Mouse (Mus musculus) left cerebral cortex, postnatal 25 days (tissue): ENCODE results near the gene Gnpnat1. TPM values are rescaled to one million over a fixed set of nuclear protein-coding genes. Genes with fewer than 3 reads are reported as not detected.

Experiments
- microRNA-seq, 2 experiments: library from miRNA; unstranded; fragments of <30 nt; microRNA quantifications; one replicate each; pipeline ENCODE4 v1.2.0; 2022
- total RNA-seq, 2 experiments: library from RNA; stranded (reverse); gene quantifications; 2 replicates each; pipeline ENCODE4 v1.2.3; 2021

The Gnpnat1 gene
- total RNA-seq, 2 experiments from 2014 or later: 16.5 to 16.6 TPM

Small RNA genes lying within 50 kb of the gene (microRNA-seq; reads per million reads assigned to microRNA genes)
- gene Gm25353: 0 reads per million in 2 experiments

Other genes starting within 250 kb of the Gnpnat1 start
- 10 to 100 TPM; 29.8 to 39.9 TPM for gene Gpr137c, start 185.2 kb downstream of the Gnpnat1 start, total RNA-seq
- 10 to 100 TPM; 67.2 to 69.8 TPM for gene Txndc16, start 184.6 kb downstream of the Gnpnat1 start, total RNA-seq
- gene Ero1l, start 86.1 kb downstream of the Gnpnat1 start, total RNA-seq: 10 to 100 TPM; 46.6 to 47.1 TPM
- gene Psmc6, start 75.1 kb downstream of the Gnpnat1 start, total RNA-seq: 10 to 100 TPM; 93.0 to 97.0 TPM
- 10 to 100 TPM; 12.6 to 18.4 TPM for gene Styx, start 53.8 kb downstream of the Gnpnat1 start, total RNA-seq
- 100 to 1,000 TPM in 1 of 2 experiments, 10 to 100 TPM in 1; 92.3 to 105 TPM for gene Fermt2, start 125.2 kb upstream of the Gnpnat1 start, total RNA-seq